Mouse (Mus musculus) adrenal gland, postnatal 10 days (tissue): ENCODE data around the gene 3110082I17Rik. TPM values are rescaled to one million over a fixed set of nuclear protein-coding genes. Genes with fewer than 3 reads are reported as not detected.

ENCODE experiments used
- DNase-seq: peaks from one replicate; pipeline ENCODE4 v3.0.0; 2021; ENCODE audit warnings: mixed read lengths
- total RNA-seq, 2 experiments: library from RNA; stranded (reverse); gene quantifications; 2 replicates each; pipeline ENCODE4 v1.2.3; 2021

3110082I17Rik gene
- total RNA-seq, 2 experiments from 2014 or later, result 10.6 to 12.9 TPM

DNA sequence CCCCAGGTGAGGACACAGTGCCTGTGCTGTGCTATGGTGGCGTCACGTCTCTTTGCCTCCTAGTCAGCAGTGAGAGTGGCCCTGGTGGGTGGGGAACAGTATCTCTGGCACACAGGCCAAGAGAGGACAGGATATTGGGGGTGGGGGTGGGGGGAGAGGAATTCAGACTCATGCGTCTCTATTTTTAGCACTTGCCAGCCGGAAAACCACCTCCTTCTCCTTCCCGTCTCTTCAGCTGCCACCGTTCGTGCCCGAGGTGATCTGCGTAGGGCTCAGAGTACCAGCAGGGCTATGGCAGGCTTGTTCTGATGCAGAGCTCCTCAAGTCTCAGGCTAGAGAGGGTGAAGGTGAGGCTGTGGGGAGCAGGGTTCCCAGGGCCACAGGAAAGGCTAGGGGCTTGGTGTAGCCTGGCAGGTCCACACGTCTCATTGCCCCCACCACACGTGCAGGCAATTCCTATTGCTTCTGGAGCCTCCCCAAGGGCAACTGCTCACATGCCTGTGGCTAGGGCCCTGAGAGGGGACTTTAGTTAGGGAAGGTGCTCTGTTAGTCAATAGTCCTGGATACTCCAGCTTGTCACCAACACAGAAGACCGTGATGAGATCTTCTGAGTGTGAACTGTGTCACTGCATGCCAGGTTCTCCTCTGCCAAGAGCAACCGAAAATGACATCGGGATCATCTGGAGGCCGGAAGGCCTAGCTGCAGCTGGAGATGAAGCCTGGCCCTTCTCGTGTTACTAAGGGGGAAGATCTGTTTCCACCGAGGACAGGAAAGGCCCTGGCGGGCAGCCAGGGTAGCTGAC is 82.7 kb downstream of the 3110082I17Rik start, which contains the start of gene Gpr146:
Gene Gpr146 (plus strand): TSS at position 230 of the 803 bp plus-strand sequence.
- peak; percentile 83 for DNase-seq

DNA sequence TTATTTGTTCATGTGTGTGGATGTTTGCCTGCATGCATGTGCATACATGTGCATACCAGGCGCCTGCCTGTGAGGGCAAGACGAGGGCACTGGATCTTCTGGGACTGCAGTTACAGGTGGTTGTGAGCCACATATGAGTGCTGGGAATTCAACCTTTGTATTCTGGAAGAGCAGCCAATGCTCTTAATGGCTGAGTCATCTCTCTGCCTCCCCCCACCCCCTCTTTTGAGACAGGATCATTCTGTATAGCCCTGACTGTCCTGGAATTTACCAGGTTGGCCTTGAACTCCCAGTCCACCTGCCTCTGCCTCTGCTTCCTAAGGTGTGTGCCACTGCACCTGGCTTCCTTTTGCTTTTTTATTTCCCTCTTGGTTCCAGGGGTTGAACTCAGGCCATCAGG is 85.5 kb downstream of the 3110082I17Rik start:
- DNase-seq, result no peak

GRCm38 (mm10) chr5:139373889-139374444 is 86.4 kb downstream of the 3110082I17Rik start:
- DNase-seq, result no peak

- no peak for DNase-seq
Measured at GRCm38 (mm10) chr5:139373126-139373525, 87.2 kb downstream of the 3110082I17Rik start.

GRCm38 (mm10) chr5:139371631-139372401 is 88.5 kb downstream of the 3110082I17Rik start:
- peak; percentile 96 for DNase-seq

DNA sequence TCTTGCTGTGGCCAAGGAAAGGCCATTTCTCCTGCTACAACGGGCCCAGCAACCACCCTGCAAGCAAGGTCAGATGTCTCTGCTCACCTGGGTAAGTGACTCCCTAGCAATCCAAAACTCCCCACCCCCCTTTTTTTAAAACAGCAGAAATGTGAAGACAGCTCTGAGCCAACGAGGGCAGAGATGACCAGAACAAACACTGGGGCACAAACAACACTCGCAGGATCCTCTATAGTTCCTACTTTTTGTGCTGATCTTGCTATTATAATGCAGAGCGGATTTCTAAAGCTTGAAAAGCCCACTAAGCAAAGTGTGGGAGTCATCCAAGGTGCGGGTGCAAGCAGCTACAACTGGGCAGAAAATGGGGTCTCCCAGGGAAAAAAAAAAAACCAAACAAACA is 89.2 kb downstream of the 3110082I17Rik start:
- DNase-seq, result no peak

GRCm38 (mm10) chr5:139370336-139370735 is 90.0 kb downstream of the 3110082I17Rik start:
- no peak for DNase-seq

DNA sequence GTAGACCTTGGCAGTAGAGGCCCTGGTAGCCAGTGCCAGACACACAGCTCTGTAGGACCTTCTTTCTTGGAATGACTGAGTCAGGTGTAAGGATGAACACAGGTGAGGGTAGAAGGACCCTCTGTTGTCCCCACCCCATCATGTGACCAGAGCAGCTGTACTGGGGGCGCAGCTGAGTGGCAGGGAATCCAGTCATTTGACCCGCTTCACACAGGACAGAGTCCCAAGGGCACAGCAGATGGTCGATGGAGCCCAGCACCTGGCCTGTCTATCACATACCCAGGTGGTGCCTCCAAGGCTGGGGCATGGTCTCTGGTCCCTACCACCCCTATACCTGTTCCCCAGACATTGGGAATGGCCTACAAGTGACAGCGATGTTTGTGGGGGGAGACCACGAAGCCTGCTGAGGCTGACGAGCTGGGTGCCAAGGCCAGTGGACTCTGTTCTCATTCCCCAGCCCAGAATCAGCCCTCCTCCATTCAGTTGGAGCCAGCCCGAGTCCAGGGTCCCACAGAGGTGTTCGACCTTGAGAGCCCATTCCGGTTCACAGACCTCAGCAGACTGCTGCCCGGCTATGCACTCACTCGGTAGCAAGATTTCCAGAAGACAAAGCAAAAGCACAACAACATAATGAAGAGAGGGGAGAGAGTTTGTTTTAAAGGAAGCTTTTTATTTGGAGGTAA is 91.5 kb downstream of the 3110082I17Rik start:
- DNase-seq, result no peak

DNA sequence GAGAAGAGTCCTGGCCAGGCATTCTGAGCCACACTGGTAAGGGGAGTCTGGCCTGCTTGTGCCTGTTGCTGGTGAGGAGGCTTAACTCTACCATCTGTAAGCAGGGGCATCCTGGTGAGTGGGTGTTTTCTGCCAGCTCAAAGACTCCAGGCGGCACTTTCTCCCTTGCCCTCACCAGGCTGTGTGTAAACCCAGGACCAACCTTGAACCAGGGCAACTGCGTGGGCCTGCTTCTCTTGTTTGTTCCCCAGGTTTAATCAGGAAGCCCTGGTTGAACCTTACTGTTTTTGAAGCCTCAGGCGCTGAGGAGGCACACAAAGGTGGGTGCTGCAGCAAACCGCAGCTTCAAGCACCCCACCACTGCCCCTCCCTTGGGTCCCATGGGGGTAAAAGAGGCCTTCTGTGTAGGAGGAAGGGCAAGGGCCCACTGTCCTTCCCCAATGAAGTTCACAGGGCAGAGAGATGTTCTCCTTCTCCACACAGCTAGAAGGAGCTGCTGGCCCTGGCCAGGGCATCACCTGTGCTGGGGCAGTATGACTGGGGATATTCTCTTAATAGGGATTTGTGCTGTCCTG is 92.4 kb downstream of the 3110082I17Rik start:
- DNase-seq, result no peak

DNA sequence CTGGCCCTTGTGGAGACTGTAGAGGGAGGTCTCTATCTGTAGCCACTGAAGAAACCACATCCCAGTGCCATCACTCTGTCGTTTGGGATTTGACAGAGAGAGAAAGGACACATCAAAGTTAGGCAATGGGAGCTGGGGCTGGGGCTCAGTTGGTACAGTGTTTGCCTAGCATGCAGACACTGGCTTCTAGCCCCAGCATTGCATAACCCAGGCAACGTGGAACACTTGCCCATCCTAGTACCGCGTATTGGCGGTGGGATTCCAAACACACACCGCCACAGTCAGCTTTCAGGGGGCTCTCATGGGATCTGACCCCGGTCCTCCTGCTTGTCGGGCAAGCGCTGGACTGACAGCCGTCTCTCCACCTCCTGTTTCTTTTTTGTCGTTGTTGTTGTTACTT is 93.8 kb downstream of the 3110082I17Rik start:
- DNase-seq, result no peak

- DNase-seq, result no peak
Measured at GRCm38 (mm10) chr5:139365827-139366226, 94.5 kb downstream of the 3110082I17Rik start.

DNA sequence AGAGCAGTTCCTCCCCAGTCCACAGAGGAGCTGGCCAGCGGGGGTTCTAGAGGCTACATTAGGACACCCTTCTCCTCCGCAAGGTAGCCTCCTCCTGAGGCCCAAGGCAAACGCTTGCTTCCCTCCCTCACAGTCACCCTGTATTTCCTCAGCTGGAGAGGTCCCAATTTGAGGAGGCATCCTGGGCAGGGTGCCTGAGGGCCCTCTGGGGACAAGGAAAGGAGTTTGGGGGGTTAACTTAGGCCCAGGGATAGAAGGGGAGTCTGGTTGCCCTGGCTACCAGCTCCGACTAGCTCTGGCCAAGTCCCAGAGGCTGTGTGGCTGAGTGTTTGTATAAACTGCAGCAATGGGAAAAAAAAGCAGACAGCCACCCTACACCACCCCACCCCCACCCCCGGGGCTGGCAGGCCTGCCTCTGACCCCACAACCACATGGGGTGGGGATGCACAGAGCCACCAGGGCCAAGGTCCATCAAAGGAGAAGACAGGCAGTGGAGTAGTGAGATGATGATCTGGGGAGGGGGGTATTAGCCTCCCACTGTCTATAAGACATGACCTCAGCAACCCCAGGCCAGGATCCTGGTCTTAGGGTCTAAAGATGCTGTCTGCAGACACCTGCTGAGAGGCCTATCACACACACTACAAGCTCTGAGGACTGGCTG is 95.3 kb downstream of the 3110082I17Rik start:
- DNase-seq, result no peak

DNA sequence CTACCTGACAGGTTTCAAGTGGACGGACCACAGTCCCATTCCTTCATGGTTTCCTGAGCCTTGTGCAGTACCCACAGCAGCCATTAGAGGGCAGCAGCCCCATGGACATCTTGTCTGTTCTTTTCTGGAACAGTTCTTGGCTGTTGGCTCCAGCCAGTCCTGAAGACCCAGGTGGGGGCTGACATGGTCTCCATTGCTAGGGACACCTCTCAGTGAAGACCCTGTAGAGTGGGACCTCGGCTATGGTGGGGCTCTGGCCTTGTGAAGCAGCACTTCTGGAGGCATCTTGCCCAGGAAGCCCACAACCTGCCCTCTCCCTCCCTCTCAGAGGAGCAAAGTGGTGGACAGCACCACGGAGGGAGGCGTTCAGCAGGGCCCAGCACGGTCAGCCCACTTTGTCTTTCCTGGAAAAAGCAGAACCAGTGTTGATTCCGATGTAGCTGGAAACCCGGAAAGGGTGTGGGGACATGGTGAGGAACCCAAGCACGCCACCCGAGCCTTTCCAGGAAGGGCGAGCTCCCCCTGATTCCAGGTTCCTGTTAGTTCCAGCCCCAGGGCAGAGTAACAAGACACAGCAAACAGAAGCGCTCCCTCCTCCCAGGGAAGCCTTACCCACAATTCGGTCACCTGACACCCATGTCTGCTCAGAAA is 95.9 kb downstream of the 3110082I17Rik start:
- DNase-seq, result peak; percentile 94

DNA sequence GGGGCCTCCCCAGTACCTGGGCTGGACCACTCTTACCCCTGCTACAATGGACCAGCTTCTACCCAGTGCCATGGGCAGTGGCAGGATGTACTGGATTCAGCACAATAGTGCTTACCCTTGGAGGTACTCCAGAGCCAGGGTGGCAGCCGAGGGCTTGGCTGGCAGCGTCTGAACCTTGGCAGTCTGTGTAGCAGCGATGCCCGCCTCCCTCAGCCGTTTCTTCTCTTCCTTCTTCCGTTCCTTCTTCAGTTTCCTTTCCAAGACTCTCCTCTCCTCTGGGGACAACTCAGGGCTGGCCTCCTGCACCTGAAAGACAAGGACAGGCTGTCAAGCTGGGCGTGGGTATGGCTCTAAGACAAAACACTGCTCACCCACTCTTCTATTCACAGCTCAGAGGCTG is 96.5 kb downstream of the 3110082I17Rik start:
- no peak for DNase-seq

DNA sequence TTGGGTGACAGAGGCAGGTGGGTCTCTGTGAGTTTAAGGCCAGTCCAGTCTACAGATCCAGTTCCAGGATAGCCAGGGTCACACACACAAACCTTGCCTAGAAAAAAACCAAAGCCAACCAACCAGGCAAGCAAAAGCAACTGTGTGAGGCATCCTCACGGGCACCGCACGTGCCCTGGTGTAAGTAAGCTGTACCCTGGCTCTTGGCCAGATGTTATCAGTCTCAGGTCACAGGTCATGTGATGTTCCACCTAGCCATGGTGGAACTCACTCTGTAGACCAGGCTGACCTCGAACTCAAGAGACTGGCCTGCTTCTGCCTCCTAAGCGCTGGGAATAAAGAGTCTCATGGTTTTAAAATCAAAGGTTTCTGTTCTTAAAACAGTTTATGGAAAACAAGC is 101.1 kb downstream of the 3110082I17Rik start:
- no peak for DNase-seq

- DNase-seq, result peak; percentile 50
Measured at GRCm38 (mm10) chr5:139358653-139359052, 101.7 kb downstream of the 3110082I17Rik start.

GRCm38 (mm10) chr5:139355235-139355772 is 105.0 kb downstream of the 3110082I17Rik start:
- DNase-seq, result peak; percentile 92

GRCm38 (mm10) chr5:139353946-139354345 is 106.4 kb downstream of the 3110082I17Rik start:
- DNase-seq, result no peak

GRCm38 (mm10) chr5:139353496-139353895 is 106.8 kb downstream of the 3110082I17Rik start:
- peak; percentile 47 for DNase-seq

GRCm38 (mm10) chr5:139352317-139352716 is 108.0 kb downstream of the 3110082I17Rik start, which contains the start of gene Cyp2w1:
Cyp2w1 (plus strand) TSS chr5:139352617.
- DNase-seq, result no peak
